In genomic region chr7:31455775-31456174, GRCm38 (mm10) we compare ENCODE assay signal across 25 mouse cellular contexts.
DNase-seq lines count a peak whose midpoint lies in the region; ATAC-seq and TF ChIP-seq lines count a peak whose summit lies in the region.
"Had no signal": no experiment of that assay in that cellular context is flagged by ENCODE, and none has a peak within 500 bp of the region (broad histone marks: within the 10 kb centered on the region; RNA-seq: fewer than 3 reads in every experiment).

No protein-coding gene starts in this region.

- H3K9ac ChIP-seq in lung, embryonic 14.5 days, result no peak overlapping the region
- no peak overlapping the region for H3K9ac ChIP-seq in forebrain, embryonic 15.5 days (replicated peaks)
- H3K9ac ChIP-seq: heart, embryonic 15.5 days; hindbrain, embryonic 12.5 days; intestine, embryonic 15.5 days; midbrain, embryonic 13.5 days had no signal

- H3K4me2 ChIP-seq in lung, embryonic 14.5 days, result no peak overlapping the region
- no peak overlapping the region for H3K4me2 ChIP-seq in forebrain, embryonic 15.5 days (replicated peaks)
- H3K4me2 ChIP-seq: heart, embryonic 15.5 days; hindbrain, embryonic 12.5 days; intestine, embryonic 15.5 days; midbrain, embryonic 13.5 days had no signal

- no peak overlapping the region for H3K4me3 ChIP-seq in lung, embryonic 14.5 days (ENCODE audit: low read depth, low read length)
- no peak overlapping the region for H3K4me3 ChIP-seq in forebrain, embryonic 15.5 days
- H3K4me3 ChIP-seq: erythroblast, embryonic 14.5 days; heart, embryonic 15.5 days; hindbrain, embryonic 12.5 days; intestine, embryonic 15.5 days; midbrain, embryonic 13.5 days had no signal

- 49% methylated on average over 8 of the region's 8 CpGs for WGBS in lung, embryonic 14.5 days
- WGBS in forebrain, embryonic 15.5 days, result 51% methylated on average over 8 of the region's 8 CpGs

- intact Hi-C loops in left cerebral cortex, postnatal 36 days (cut with DNase I), result no loop called here

- H3K36me3 ChIP-seq in lung, embryonic 14.5 days (ENCODE audit: insufficient read depth), result no peaks in the 10 kb centered on the region
- no peaks in the 10 kb centered on the region for H3K36me3 ChIP-seq in forebrain, embryonic 15.5 days
- H3K36me3 ChIP-seq: heart, embryonic 15.5 days; hindbrain, embryonic 12.5 days; intestine, embryonic 15.5 days; midbrain, embryonic 13.5 days had no signal

- no peak for ATAC-seq in lung, embryonic 14.5 days (ENCODE audit: insufficient read depth)
- no peak for ATAC-seq in forebrain, embryonic 15.5 days (replicated peaks)
- ATAC-seq: activated CD4-positive, CD25-positive, alpha-beta regulatory T cell, adult 4 months; intestine, embryonic 15.5 days; midbrain, embryonic 13.5 days had no signal

- peak; percentile 2 for DNase-seq in adrenal gland, postnatal 10 days
- DNase-seq in adrenal gland, adult 2 months, result no peak
- peak; percentile 10 for DNase-seq in lung, embryonic 14.5 days
- no peak for DNase-seq in lung, adult 18-20 months
- DNase-seq in embryo, embryonic 10.5 days (ENCODE audit: low spot score), result peak; percentile 6
- peak; percentile 1 for DNase-seq in yolk sac, embryonic 10.5 days (ENCODE audit: low spot score)
- DNase-seq in left cerebral cortex, postnatal 36 days (ENCODE audit: low spot score in 2 of 2), result no peak
- DNase-seq: adrenal gland, postnatal 36 days; cerebellum, adult 9-11 months; heart, adult 18-20 months; kidney, postnatal 25 days; layer of hippocampus, adult 9-11 months; liver; lung, adult 2 months; lung, postnatal 4 days; retina, postnatal 1 day; right cerebral cortex, postnatal 4 days; thymus, postnatal 36 days had no signal

- no peaks in the 10 kb centered on the region for H3K4me1 ChIP-seq in lung, embryonic 14.5 days (ENCODE audit: insufficient read depth)
- H3K4me1 ChIP-seq in forebrain, embryonic 15.5 days, result no peaks in the 10 kb centered on the region
- H3K4me1 ChIP-seq: heart, embryonic 15.5 days; hindbrain, embryonic 12.5 days; intestine, embryonic 15.5 days; midbrain, embryonic 13.5 days had no signal

- peaks cover 5% of the 10 kb centered on the region; the same call in 1 of the 2 replicates for H3K9me3 ChIP-seq in lung, embryonic 14.5 days (ENCODE audit: low read depth, low read length)
- peaks cover 3% of the 10 kb centered on the region; the same call in 1 of the 2 replicates for H3K9me3 ChIP-seq in forebrain, embryonic 15.5 days
- H3K9me3 ChIP-seq: intestine, embryonic 15.5 days had no signal

- TF ChIP-seq CTCF in lung, embryonic 14.5 days (IDR thresholded peaks at IDR 0.05; ENCODE audit: low read depth), result no peak

- no peaks in the 10 kb centered on the region for H3K27me3 ChIP-seq in lung, embryonic 14.5 days (ENCODE audit: insufficient read depth, low read length)
- no peaks in the 10 kb centered on the region for H3K27me3 ChIP-seq in forebrain, embryonic 15.5 days
- H3K27me3 ChIP-seq: heart, embryonic 15.5 days; hindbrain, embryonic 12.5 days; intestine, embryonic 15.5 days; midbrain, embryonic 13.5 days had no signal

- H3K27ac ChIP-seq in lung, embryonic 14.5 days (ENCODE audit: low read depth), result no peak overlapping the region
- H3K27ac ChIP-seq in forebrain, embryonic 15.5 days (replicated peaks), result no peak overlapping the region
- H3K27ac ChIP-seq: heart, embryonic 15.5 days; hindbrain, embryonic 12.5 days; intestine, embryonic 15.5 days; midbrain, embryonic 13.5 days had no signal

Comparison
In these comparisons a context has a peak if more than half of its experiments do, and no peak if none do; other contexts are left out.
1. DNase-seq: peak in adrenal gland, postnatal 10 days (single experiment), lung, embryonic 14.5 days (single experiment), embryo, embryonic 10.5 days (single experiment) and yolk sac, embryonic 10.5 days (single experiment); none in adrenal gland, adult 2 months (single experiment), lung, adult 18-20 months (0 of 2) and left cerebral cortex, postnatal 36 days (0 of 2).